Mouse (Mus musculus) splenic B cell, adult 2 months (primary cell): ENCODE measurements at regions not wholly inside any gene's neighbourhood (a gene's known extent, or its start where the extent isn't known, plus 50 kb on each side); places are given as distances from the start of the nearest gene placed in this dataset.

ENCODE experiments used
- DNase-seq: peaks from one replicate; pipeline ENCODE4 v3.0.0-alpha.2; 2011; ENCODE audit warnings: low read depth, low spot score
- H3K27me3 ChIP-seq: 2 replicates; pipeline ENCODE4 v1.6.1; 2012; ENCODE audit warnings: mild to moderate bottlenecking, low read length, moderate library complexity, mixed read lengths; ENCODE audit not compliant: control insufficient read depth, poor library complexity, insufficient read depth, severe bottlenecking
- H3K36me3 ChIP-seq: 2 replicates; pipeline ENCODE4 v1.6.1; 2012; ENCODE audit warnings: mild to moderate bottlenecking, low read length, moderate library complexity, mixed read lengths; ENCODE audit not compliant: control insufficient read depth, poor library complexity, insufficient read depth, severe bottlenecking

GRCm38 (mm10) chr10:96788352-96789016 lies 171.7 kb downstream of the Btg1 start:
- no peaks in the 10 kb centered on the region for H3K36me3 ChIP-seq
- H3K27me3 ChIP-seq: no peaks in the 10 kb centered on the region
- no peak for DNase-seq

DNA sequence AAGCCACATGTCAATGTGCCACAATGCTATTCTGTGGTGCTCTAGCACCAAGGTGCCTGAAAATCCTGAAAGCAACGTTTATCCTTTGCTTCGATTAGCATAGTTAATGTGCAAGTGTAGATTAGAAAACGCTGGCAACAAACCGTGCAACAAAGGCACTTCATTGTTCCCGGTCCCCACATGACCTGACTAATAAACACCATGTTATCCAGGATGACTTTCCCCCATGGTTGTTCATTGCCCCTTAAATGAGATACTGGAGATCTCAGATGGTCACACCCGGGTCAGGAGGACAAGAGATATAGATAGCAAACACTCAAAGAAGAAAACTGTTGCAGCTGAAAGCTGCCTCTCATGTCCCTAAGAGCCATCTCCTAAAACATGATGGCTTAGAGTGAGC lies 180.3 kb downstream of the Btg1 start:
- no peaks in the 10 kb centered on the region for H3K27me3 ChIP-seq
- no peak for DNase-seq
- no peaks in the 10 kb centered on the region for H3K36me3 ChIP-seq

DNA sequence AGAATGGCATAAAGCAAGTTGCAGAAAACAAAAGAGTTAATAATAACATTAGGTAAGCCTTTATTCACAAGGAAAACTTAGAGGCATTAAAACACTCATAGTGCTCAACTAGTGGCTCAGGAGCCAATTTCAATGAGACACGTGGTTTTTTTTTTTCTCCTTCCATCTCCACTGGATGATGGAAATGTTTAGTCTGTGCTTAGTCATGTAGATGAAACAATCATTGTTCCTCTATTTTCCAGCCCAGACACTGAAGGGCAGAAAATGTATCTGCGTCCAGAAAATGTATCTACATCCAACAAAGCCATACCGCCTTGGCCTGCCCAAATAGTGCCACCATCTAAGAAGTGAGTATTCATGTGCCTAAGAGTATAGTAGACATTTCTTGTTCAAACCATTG lies 184.0 kb downstream of the Btg1 start:
- DNase-seq: no peak
- H3K36me3 ChIP-seq: no peaks in the 10 kb centered on the region
- no peaks in the 10 kb centered on the region; the same call in 1 of the 2 replicates for H3K27me3 ChIP-seq

- Histone ChIP-seq H3K27me3 (no peaks in the 10 kb centered on the region; the same call in 1 of the 2 replicates), H3K36me3 (no peaks in the 10 kb centered on the region)
- DNase-seq: no peak
These were observed 187.4 kb downstream of the Btg1 start for GRCm38 (mm10) chr10:96804030-96804784.

GRCm38 (mm10) chr10:96806579-96806978 lies 189.8 kb downstream of the Btg1 start:
- Histone ChIP-seq H3K27me3 (no peaks in the 10 kb centered on the region; the same call in 1 of the 2 replicates), H3K36me3 (no peaks in the 10 kb centered on the region)
- no peak for DNase-seq

DNA sequence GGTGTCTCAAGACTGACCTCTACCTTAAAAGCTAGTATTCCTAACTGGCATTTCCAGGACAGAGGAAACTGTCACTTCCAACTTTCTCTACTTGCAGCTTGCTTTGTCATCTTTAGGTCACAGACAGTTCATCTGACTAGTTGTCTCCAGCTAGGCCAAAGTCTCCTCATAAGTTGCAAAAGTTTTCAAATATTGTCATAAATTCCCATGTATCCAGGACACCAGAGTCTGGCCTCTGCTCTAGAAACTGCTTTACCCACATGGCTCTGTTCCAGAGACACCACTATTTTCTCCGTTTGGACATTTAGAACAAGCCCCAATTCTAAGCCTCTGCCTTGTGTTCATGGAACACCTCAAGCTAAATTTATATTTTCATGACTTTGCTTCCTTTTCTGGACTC lies 205.0 kb downstream of the Btg1 start:
- DNase-seq: no peak

DNA sequence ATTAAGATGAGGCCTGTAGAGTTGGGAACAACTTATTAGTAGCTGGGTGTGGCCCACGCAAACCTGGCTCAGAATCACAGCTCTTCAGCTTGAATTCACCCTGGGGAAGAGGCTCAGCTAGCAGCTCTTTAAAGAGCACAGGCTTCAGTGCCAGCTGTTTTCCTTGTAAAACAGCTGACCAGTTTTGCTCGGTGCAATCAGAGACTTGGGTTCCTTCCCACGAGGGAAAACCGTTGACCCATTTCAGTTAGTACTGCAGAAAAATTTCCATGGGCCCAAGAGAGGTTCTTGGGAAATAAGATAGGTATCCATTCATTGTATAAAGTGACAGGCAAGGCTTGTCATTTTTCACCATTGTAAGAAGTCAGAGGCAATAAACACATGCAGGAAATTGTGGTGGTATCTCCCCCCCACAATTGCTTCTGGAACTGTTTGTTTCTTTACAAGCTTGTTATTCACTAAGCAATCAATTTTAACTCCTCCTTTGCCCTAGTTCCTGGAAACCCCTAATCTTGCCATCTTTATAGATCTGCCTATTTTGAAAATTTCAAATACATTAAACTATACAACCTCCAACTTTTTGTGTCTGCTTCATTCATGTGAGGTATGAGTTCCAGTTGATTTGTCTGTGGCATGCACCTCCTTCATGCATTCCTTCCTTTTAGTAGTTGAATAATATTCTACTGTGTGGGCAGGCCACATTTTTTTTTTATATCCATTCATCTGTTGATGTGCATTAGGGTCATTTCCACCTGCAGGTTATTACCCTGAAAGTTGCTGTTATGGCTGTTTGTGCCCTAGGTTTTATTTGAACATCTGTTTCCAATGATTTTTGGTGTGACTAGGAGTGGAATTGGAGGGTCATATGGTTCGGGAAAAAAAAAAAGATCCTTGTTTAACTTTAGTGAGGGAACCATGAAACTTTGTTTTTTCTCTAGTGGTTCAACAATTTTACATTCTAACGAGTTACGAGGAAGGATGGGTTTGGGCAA lies 205.8 kb downstream of the Btg1 start:
- Histone ChIP-seq H3K36me3 (no peaks in the 10 kb centered on the region), H3K27me3 (no peaks in the 10 kb centered on the region)
- no peak for DNase-seq

More for the DNA sequence above, 205.0 kb downstream of the Btg1 start:
- no peaks in the 10 kb centered on the region for H3K27me3 ChIP-seq
- H3K36me3 ChIP-seq: no peaks in the 10 kb centered on the region

GRCm38 (mm10) chr10:96826234-96826788 lies 209.5 kb downstream of the Btg1 start:
- no peak for DNase-seq

GRCm38 (mm10) chr10:96827971-96828370 lies 211.2 kb downstream of the Btg1 start:
- no peaks in the 10 kb centered on the region for H3K36me3 ChIP-seq
- DNase-seq: no peak
- no peaks in the 10 kb centered on the region for H3K27me3 ChIP-seq

More at GRCm38 (mm10) chr10:96826234-96826788, 209.5 kb downstream of the Btg1 start:
- Histone ChIP-seq H3K36me3 (no peaks in the 10 kb centered on the region), H3K27me3 (no peaks in the 10 kb centered on the region)

- Histone ChIP-seq H3K36me3 (no peaks in the 10 kb centered on the region), H3K27me3 (no peaks in the 10 kb centered on the region)
- no peak for DNase-seq
These were observed 211.9 kb downstream of the Btg1 start for GRCm38 (mm10) chr10:96828581-96829246.

GRCm38 (mm10) chr10:96831071-96831470 lies 214.3 kb downstream of the Btg1 start:
- no peaks in the 10 kb centered on the region for H3K36me3 ChIP-seq
- H3K27me3 ChIP-seq: no peaks in the 10 kb centered on the region
- DNase-seq: no peak

DNA sequence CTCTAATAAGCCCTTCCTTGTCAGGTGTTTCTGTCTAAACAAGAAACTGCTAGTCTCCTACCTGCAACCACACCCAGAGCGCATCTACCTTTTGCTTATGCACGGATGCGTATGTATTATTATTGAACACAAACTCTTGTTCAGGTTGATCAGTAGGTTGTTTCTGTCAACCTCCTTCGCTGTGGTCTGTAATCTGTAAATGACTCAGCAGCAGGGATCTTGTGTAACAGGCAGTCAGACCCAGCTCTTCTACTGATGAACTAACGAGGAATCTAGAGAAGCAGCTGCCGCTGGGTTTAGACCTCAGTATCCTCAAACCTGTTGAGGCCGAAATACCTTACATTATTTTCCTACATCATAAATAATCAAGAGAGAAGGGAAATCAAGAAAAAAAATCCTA lies 220.4 kb downstream of the Btg1 start:
- Histone ChIP-seq H3K27me3 (no peaks in the 10 kb centered on the region), H3K36me3 (no peaks in the 10 kb centered on the region)
- no peak for DNase-seq

DNA sequence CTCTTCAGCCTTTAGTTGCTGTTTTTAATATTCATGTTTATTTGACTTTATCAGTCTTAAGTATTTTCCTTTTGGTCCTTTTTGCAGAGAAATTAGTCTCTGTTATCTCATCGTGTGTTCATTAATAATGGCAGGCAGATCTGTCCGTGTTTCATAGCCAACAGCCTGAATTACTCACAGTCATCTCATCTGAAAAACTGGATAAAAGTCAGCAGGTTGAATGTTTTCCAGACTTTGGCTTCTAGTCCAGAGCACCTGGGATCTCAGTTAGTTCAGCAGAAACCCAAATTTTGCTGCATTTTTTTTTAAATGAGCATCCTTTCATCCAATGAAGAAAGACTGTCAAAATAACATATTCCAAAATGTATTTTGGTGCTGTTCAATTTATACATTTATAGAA lies 224.3 kb downstream of the Btg1 start:
- no peaks in the 10 kb centered on the region for H3K36me3 ChIP-seq
- H3K27me3 ChIP-seq: no peaks in the 10 kb centered on the region
- no peak for DNase-seq

GRCm38 (mm10) chr10:96841956-96842355 lies 225.2 kb downstream of the Btg1 start:
- no peak for DNase-seq
- no peaks in the 10 kb centered on the region for H3K27me3 ChIP-seq
- no peaks in the 10 kb centered on the region for H3K36me3 ChIP-seq
